Mouse (Mus musculus): Measurements from ENCODE around the gene Zfp273. TPM values are rescaled to one million over a fixed set of nuclear protein-coding genes. Genes with fewer than 3 reads are reported as not detected.
"Not testable (repeated sequence)": the region's sequence is repeated elsewhere in the genome, so short reads cannot be mapped to it uniquely, and the experiment has no call there.

Gene Zfp273
- polyA plus RNA-seq (2015; fragmentation: Nextera tagmentation; extraction: Ambion mirVana), result 12.1 and 12.6 TPM in 2 replicates

DNA sequence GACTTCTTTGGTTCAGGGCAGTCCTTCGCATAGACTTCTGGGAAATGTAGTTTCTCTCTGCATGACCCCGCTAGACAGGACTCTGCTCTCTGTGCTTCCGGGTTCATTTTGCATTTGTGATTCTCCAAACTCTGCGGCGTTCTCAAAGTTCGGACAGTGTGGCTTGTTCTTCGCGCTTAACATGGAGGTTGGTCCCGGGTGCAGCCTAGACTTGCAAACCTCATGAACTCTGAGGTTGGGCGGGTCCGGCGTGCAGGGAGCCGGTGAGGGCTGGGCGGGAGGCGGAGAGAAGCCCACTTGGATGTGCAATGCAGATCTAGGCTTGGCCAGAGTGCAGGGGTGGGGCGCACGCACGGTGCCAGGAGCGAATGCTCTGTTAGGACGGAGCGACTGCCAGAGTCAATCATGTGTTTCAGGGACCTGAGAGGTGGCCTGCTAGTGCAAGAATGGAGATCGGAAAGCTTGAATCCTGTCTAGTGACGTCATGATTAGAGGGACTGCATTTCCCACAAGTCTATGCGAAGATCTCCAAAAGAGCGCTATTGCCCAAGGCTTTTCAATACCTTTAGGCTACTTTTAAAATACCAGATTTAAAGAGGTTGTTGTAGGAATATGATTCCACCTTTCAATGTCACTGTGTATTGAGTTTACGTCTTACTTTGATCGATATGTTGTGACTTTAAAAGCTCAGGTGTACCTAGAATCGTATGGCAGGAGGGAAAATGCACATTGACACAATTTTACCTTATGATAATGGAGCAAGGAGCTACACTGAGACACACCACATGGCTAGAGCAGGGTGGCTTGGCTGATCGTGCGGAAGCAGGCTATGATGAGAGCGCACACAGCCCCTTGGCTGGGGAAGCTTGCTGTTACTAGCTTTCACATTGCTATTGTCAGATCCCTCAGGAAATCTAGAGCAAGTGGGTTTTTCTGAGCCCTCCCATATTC is at the start of gene Zfp273:
Gene Zfp273, plus strand, starts transcription at position 31 of the 951 bp plus-strand sequence.
- Histone ChIP-seq H3K4me3 (ENCODE audit: low read length) (peak within 1 kb of the TSS; percentile 71), H3K4me2 (ENCODE audit: low read length) (peak within 1 kb of the TSS; percentile 69), H3K27me3 (replicated peaks; ENCODE audit: control insufficient read depth, insufficient read depth, low read length) (no peaks in the 10 kb centered on the region), H3K9ac (ENCODE audit: low read depth, low read length) (peak within 1 kb of the TSS; percentile 81), H3K9me3 (ENCODE audit: control insufficient read depth, low read length) (peaks cover 7% of the 10 kb centered on the region), H3K27ac (ENCODE audit: low read depth, low read length) (peak within 1 kb of the TSS; percentile 86), H3K4me1 (ENCODE audit: control insufficient read depth, insufficient read depth, low read depth, low read length) (no peaks in the 10 kb centered on the region; the same call in 1 of the 2 replicates), H3K36me3 (ENCODE audit: control insufficient read depth, insufficient read depth, low read length) (0 out of 2 replicates have a peak, but pooled peaks cover 6% of the 10 kb centered on the region)
- 4% methylated on average over 31 of the region's 31 CpGs for WGBS
- ATAC-seq, result peak; percentile 97

DNA sequence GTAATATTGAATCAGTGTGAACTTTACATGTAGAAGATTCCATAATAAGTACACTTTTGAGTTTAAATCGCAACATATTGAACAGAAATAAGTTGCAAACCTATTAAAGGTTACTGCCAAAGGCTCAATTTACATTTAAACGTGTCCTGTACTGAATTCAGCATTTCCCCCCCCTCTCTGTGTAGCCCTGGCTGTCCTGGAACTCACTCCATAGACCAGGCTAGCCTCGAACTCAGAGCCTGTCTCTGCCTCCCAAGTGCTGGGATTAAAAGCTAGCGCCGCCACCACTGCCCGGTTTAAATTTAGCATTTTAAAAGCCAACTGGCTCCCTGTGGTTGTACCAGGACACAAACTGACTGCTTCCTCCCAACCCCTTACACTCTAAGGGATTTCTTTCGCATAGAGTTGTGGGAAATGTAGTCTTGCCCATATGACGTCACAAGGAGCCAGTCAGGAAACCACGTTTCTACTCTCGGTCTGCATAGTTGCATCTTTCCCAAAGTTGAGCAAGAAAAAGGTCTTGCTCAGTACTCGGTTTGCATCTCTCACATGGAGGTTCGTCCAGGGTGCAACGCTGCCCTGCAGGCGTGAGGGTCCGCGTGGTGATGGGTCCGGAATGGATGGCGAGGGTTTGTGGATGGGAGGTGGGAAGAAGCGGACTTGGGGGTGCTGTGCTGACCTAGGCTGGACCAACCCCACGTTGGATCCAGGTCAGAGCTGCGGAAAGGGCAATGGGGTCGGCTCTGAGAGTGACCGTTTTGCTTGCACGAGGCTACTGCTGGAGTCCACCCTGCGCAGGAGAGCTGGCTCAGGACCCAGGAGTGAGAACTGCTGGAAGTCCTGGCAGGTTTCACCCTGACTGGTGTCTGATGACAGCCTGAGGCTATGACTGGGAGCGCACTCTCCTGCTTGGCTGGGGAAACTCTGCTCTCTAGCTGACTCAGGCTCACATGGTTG is 34.0 kb upstream of the Zfp273 start, which contains the start of gene Zfp493:
Gene Zfp493, plus strand, starts transcription at position 429 of the 957 bp plus-strand sequence.
- peak within 1 kb of the TSS; percentile 97 for H3K4me2 ChIP-seq (ENCODE audit: low read length)
- H3K36me3 ChIP-seq (ENCODE audit: control insufficient read depth, insufficient read depth, low read length), result no peaks in the 10 kb centered on the region
- H3K27ac ChIP-seq (ENCODE audit: low read depth, low read length), result 0 out of 2 replicates have a peak within 1 kb of the TSS, but pooled peaks have one; percentile 56
- H3K9me3 ChIP-seq (ENCODE audit: control insufficient read depth, low read length), result no peaks in the 10 kb centered on the region
- peak within 1 kb of the TSS; percentile 70 for H3K4me3 ChIP-seq (ENCODE audit: low read length)
- H3K4me1 ChIP-seq (ENCODE audit: control insufficient read depth, insufficient read depth, low read depth, low read length), result peaks cover 4% of the 10 kb centered on the region
- peak within 1 kb of the TSS; percentile 79 for H3K9ac ChIP-seq (ENCODE audit: low read depth, low read length)
- WGBS, result 9% methylated on average over 26 of the region's 26 CpGs
- H3K27me3 ChIP-seq (replicated peaks; ENCODE audit: control insufficient read depth, insufficient read depth, low read length), result no peaks in the 10 kb centered on the region
- peak; percentile 99 for ATAC-seq

DNA sequence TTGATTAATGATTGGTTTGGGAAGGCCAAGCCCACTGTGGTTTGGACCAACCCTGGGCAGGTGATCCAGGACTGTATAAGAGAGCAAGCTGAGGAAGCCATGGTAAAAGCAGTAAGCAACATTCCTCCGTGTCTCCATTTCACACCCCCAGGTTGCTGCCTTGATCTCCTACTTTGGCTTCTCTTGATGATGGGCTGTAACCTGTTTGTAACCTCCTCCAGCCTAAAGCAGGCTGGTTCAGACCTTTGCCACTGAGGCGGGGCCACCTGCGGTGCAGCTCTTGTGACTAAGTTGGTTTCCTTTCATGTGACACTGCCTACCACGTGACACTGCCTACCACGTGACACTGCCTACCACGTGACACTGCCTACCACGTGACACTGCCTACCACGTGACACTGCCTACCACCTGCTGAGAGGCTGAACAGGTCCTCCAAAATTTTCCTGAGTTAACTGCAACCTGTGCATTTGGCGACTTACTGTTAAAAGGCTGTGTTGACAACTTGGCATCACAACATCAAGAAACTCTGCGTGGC is 21.6 kb upstream of the Zfp273 start:
- no peak for ATAC-seq
- no peak overlapping the region for H3K9ac ChIP-seq (ENCODE audit: low read depth, low read length)
- H3K4me3 ChIP-seq (ENCODE audit: low read length), result no peak overlapping the region
- H3K27ac ChIP-seq (ENCODE audit: low read depth, low read length), result no peak overlapping the region
- peaks cover 9% of the 10 kb centered on the region; the same call in 1 of the 2 replicates for H3K9me3 ChIP-seq (ENCODE audit: control insufficient read depth, low read length)
- H3K27me3 ChIP-seq (replicated peaks; ENCODE audit: control insufficient read depth, insufficient read depth, low read length), result no peaks in the 10 kb centered on the region
- H3K36me3 ChIP-seq (ENCODE audit: control insufficient read depth, insufficient read depth, low read length), result peaks cover 9% of the 10 kb centered on the region
- no peak overlapping the region for H3K4me2 ChIP-seq (ENCODE audit: low read length)
- WGBS, result 94% methylated on average over 10 of the region's 10 CpGs
- H3K4me1 ChIP-seq (ENCODE audit: control insufficient read depth, insufficient read depth, low read depth, low read length), result no peaks in the 10 kb centered on the region

DNA sequence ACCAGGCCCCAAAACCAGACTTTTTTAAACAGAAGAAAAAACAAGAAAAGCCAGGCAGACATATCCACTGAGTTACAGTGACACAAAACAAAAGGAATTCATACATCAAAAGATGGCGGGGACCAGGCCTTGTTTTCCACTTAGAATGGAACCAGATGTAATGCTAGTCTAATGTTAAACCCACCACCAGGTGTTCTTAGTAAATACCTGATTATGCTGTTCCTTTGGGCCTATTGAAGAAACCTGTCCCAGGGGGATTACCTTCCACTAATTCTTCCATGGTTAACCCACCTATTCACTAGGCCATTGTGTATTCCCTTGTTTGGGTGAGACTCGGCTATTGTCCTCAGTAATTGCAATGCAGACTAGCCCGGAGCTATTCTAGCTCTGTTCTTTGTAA is 14.9 kb upstream of the Zfp273 start:
- WGBS, result 64% methylated on average over 3 of the region's 3 CpGs
- no peak for ATAC-seq

DNA sequence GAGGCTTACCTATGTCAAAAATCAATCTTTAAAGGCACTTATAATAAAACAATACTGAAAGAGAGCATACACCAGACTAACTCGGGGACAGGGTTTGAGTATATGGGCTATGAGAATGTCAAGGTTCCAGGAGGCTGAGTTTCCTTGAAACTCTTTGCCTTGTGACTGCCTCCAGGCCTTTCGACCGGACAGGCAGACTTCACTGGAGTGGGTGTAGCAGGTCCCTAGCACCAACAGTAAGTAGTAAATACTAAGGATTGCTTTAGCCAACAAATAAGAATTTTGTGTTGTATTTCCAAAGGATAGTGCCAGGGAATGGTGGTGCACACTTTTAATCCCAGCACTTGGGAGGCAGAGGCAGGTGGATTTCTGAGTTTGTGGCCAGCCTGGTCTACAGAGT is 14.4 kb upstream of the Zfp273 start:
- 87% methylated on average over 3 of the region's 3 CpGs for WGBS
- not testable (repeated sequence) for H3K27me3 ChIP-seq (replicated peaks; ENCODE audit: control insufficient read depth, insufficient read depth, low read length); H3K27ac ChIP-seq (ENCODE audit: low read depth, low read length); H3K4me3 ChIP-seq (ENCODE audit: low read length); H3K9ac ChIP-seq (ENCODE audit: low read depth, low read length); H3K36me3 ChIP-seq (ENCODE audit: control insufficient read depth, insufficient read depth, low read length); H3K9me3 ChIP-seq (ENCODE audit: control insufficient read depth, low read length); H3K4me2 ChIP-seq (ENCODE audit: low read length); H3K4me1 ChIP-seq (ENCODE audit: control insufficient read depth, insufficient read depth, low read depth, low read length); ATAC-seq

More for the DNA sequence above, 14.9 kb upstream of the Zfp273 start:
- no peaks in the 10 kb centered on the region for H3K9me3 ChIP-seq (ENCODE audit: control insufficient read depth, low read length)
- H3K27me3 ChIP-seq (replicated peaks; ENCODE audit: control insufficient read depth, insufficient read depth, low read length), result no peaks in the 10 kb centered on the region
- no peak overlapping the region for H3K27ac ChIP-seq (ENCODE audit: low read depth, low read length)
- no peaks in the 10 kb centered on the region for H3K36me3 ChIP-seq (ENCODE audit: control insufficient read depth, insufficient read depth, low read length)
- no peaks in the 10 kb centered on the region for H3K4me1 ChIP-seq (ENCODE audit: control insufficient read depth, insufficient read depth, low read depth, low read length)
- no peak overlapping the region for H3K4me2 ChIP-seq (ENCODE audit: low read length)
- H3K9ac ChIP-seq (ENCODE audit: low read depth, low read length), result no peak overlapping the region
- H3K4me3 ChIP-seq (ENCODE audit: low read length), result no peak overlapping the region

DNA sequence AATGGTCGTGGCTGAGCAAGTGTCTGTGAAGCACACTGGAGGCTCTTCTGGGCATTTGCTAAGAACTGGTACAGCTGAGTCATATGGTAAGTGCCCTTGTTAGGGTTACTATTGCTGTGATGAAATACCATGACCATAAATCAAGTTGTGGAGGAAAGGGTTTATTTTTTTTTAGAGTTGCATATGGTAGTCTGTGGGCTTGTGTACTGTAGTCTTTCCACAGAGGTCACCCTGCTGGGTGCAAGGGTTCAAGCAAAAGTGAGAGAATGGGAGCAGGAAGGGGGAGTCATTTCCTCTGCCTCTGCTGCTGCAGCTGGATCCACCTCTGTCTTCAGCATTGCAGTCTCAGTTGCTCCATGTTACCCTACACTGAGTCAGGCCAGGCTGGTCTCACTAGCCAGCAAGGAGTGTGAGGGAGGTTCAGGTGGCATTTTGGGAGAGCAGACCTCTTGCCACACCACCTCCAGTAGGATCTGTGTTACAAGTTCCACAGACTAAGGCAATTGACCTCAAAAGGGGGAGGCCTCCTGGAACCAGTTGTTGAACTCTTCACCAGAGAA is 1.8 kb upstream of the Zfp273 start:
- H3K4me2 ChIP-seq (ENCODE audit: low read length), result no peak overlapping the region
- no peaks in the 10 kb centered on the region; the same call in 1 of the 2 replicates for H3K4me1 ChIP-seq (ENCODE audit: control insufficient read depth, insufficient read depth, low read depth, low read length)
- WGBS, result 76% methylated on average over 1 of the region's 1 CpGs
- no peak for ATAC-seq
- no peaks in the 10 kb centered on the region for H3K27me3 ChIP-seq (replicated peaks; ENCODE audit: control insufficient read depth, insufficient read depth, low read length)
- H3K36me3 ChIP-seq (ENCODE audit: control insufficient read depth, insufficient read depth, low read length), result no peaks in the 10 kb centered on the region
- H3K9ac ChIP-seq (ENCODE audit: low read depth, low read length), result no peak overlapping the region
- no peak overlapping the region for H3K4me3 ChIP-seq (ENCODE audit: low read length)
- no peaks in the 10 kb centered on the region for H3K9me3 ChIP-seq (ENCODE audit: control insufficient read depth, low read length)
- no peak overlapping the region for H3K27ac ChIP-seq (ENCODE audit: low read depth, low read length)

DNA sequence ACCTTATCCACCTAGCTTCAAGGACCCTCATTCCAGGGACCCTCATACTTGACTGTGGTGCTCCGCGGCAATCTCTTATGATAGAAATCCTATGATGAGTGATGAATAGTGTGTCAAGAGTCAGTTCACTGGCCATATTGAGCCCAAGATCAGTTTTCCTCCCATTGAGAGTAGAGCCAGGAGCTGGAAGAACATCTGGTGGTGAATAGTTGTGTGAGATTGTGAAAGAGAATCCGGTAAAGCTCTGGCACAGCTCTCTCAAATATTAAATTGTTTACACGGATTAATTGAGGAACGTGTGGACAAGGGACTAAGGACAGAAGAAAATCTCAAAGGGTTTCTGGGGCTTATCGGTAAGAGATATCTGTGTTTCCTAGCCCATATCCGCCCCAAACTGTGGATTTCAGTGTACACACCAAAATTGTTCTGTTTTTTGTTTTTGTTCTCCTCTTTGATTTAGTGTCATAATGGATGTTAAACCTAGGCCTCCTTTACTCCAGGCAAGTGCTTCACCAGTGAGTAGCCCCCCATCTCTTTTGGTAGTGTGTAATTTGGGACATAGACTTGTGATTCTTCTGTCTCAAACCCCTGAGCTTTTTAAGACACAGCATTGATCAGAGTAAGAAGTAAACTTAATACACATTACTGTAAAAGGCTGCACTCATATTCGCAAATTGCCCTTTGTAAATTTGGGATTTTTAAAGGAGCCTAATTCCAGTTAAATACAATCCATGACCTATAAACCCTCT is 405 bp upstream of the Zfp273 start:
- Histone ChIP-seq H3K27ac (ENCODE audit: low read depth, low read length) (no peak overlapping the region), H3K4me1 (ENCODE audit: control insufficient read depth, insufficient read depth, low read depth, low read length) (no peaks in the 10 kb centered on the region; the same call in 1 of the 2 replicates), H3K4me3 (ENCODE audit: low read length) (peak overlapping the region; percentile 71), H3K9me3 (ENCODE audit: control insufficient read depth, low read length) (peaks cover 4% of the 10 kb centered on the region; the same call in 1 of the 2 replicates), H3K4me2 (ENCODE audit: low read length) (peak overlapping the region; percentile 69), H3K36me3 (ENCODE audit: control insufficient read depth, insufficient read depth, low read length) (no peaks in the 10 kb centered on the region), H3K9ac (ENCODE audit: low read depth, low read length) (no peak overlapping the region), H3K27me3 (replicated peaks; ENCODE audit: control insufficient read depth, insufficient read depth, low read length) (no peaks in the 10 kb centered on the region)
- WGBS, result 82% methylated on average over 8 of the region's 8 CpGs
- ATAC-seq, result no peak

DNA sequence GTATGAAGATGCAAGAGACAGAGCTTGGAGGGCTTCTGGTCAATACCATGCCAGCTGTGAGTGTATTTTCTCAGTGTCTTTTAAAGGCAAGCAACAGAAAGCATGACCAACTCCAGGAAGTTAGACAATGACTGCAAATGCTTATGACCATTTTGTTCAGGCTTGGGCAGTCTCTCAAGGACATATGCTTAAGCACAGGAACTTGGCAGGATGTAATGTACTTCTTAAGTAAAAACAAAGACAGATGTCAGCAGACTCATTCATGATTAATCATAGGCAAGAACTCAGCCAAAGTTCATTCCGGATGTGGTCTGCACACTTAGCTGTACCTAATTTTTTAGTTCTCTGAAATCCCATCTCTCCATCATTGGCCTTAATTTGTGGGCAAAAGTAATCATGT is 5.1 kb downstream of the Zfp273 start:
- WGBS, result 94% methylated on average over 1 of the region's 1 CpGs
- H3K27me3 ChIP-seq (replicated peaks; ENCODE audit: control insufficient read depth, insufficient read depth, low read length), result no peaks in the 10 kb centered on the region
- no peak overlapping the region for H3K4me2 ChIP-seq (ENCODE audit: low read length)
- peaks cover 18% of the 10 kb centered on the region for H3K36me3 ChIP-seq (ENCODE audit: control insufficient read depth, insufficient read depth, low read length)
- H3K9ac ChIP-seq (ENCODE audit: low read depth, low read length), result no peak overlapping the region
- no peak overlapping the region for H3K27ac ChIP-seq (ENCODE audit: low read depth, low read length)
- no peak for ATAC-seq
- H3K9me3 ChIP-seq (ENCODE audit: control insufficient read depth, low read length), result peaks cover 12% of the 10 kb centered on the region
- no peak overlapping the region for H3K4me3 ChIP-seq (ENCODE audit: low read length)
- H3K4me1 ChIP-seq (ENCODE audit: control insufficient read depth, insufficient read depth, low read depth, low read length), result no peaks in the 10 kb centered on the region; the same call in 1 of the 2 replicates

Data from hindbrain, embryonic 16.5 days (tissue).